Comparison of ENCODE assay signal across 11 mouse cellular contexts in the genomic region with DNA sequence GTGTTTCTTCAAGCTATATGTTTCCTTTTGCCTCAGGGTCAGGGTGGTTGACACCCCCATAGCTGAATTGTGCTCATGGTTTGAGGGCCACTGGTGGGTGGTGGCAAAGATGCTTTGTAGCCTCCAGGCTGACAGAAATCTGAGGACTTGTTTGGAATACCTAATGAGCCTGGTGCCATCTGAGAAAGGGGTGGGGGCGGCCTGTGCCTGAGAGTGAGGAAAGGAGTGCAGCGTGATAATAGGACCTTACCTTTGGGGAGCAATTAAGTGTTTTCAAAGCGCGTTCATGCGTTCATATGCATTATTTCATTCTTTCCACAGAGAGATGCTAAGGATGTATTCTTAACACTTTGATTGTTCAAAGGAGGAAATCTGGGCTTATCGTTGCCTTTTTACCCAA.
"Had no signal": no experiment of that assay in that cellular context is flagged by ENCODE, and none has a peak within 500 bp of the region (broad histone marks: within the 10 kb centered on the region; RNA-seq: fewer than 3 reads in every experiment).

No protein-coding gene starts in this region.

- H3K9ac ChIP-seq: kidney, embryonic 15.5 days; limb, embryonic 13.5 days; liver, embryonic 14.5 days had no signal

- DNase-seq: kidney, adult 2 months; kidney, postnatal 14 days; left cerebral cortex, postnatal 4 days; lung, adult 18-20 months; right cerebral cortex, postnatal 4 days; spleen, adult 18-20 months; thymus, adult 18-20 months; thymus, postnatal 14 days had no signal

- H3K27me3 ChIP-seq: kidney, embryonic 15.5 days; limb, embryonic 13.5 days had no signal

- H3K27ac ChIP-seq: kidney, embryonic 15.5 days; limb, embryonic 13.5 days; liver, embryonic 14.5 days had no signal

- H3K4me2 ChIP-seq: kidney, embryonic 15.5 days; limb, embryonic 13.5 days had no signal

- H3K4me3 ChIP-seq: kidney, embryonic 15.5 days; limb, embryonic 13.5 days had no signal

- H3K4me1 ChIP-seq: kidney, embryonic 15.5 days; limb, embryonic 13.5 days had no signal

- H3K36me3 ChIP-seq: kidney, embryonic 15.5 days; limb, embryonic 13.5 days had no signal

- H3K9me3 ChIP-seq: kidney, embryonic 15.5 days; limb, embryonic 13.5 days had no signal
